Mouse (Mus musculus) megakaryocyte, embryonic 14.5 days (primary cell): ENCODE measurements around the gene Bbc3.

ENCODE experiments used
- FLI1 ChIP-seq: IDR thresholded peaks from 2 replicates; pipeline ENCODE4 v1.6.1; 2012; ENCODE audit warnings: low read length, inconsistent platforms, mixed read lengths
- GATA1 ChIP-seq: IDR thresholded peaks from 3 replicates; pipeline ENCODE4 v1.6.1; 2012; ENCODE audit warnings: mixed read lengths, low read length, inconsistent platforms, borderline replicate concordance

DNA sequence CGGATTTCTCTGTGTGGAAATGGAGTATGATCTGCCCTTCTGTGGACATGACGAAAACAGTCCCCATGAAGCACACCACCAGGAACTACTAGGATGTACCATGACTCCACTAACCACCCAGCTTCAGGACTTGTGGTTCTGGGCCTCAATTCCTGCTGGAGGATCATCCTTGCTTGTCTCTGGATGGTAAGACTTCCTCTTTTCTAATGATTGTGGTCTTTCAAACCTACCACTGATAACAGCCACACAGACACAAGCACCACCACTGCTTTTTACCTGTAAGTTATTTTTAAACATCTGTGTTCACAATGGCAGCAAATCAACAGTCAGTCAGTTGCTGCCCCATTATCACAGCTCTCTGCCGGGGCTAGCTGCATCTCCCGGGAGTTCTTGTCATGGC is 37.1 kb downstream of the Bbc3 start:
- TF ChIP-seq GATA1 (no peak), FLI1 (no peak)
